Mouse (Mus musculus): ENCODE data around the gene Ube2l3.

GRCm38 (mm10) chr16:17151874-17152273, 50.6 kb downstream of the Ube2l3 start:
- no peak for TF ChIP-seq CTCF (conservative IDR thresholded peaks at IDR 0.05; ENCODE audit: insufficient read depth, insufficient read length, low read depth, low read length)
- no peak for TF ChIP-seq POLR2A (IDR thresholded peaks at IDR 0.05; ENCODE audit: low read depth, low read length)

Data from kidney, adult 2 months (tissue).